Mouse (Mus musculus) heart, embryonic 16.5 days (tissue): ENCODE data around the gene Tmed10. TPM values are rescaled to one million over a fixed set of nuclear protein-coding genes. Genes with fewer than 3 reads are reported as not detected.

Experiments used
- ATAC-seq: fragments of 200-750 bp; cut with Nextera tagmentation; replicated peaks from 2 replicates; pipeline ENCODE4 v1.8.0; 2017; ENCODE audit warnings: moderate number of reproducible peaks; ENCODE audit not compliant: insufficient read depth, low FRiP score; ENCODE audit errors: extremely low read depth
- H3K27ac ChIP-seq: fragments of 300-500 bp; sonication (generic); 2 replicates; pipeline ENCODE4 v1.5.1; 2014; ENCODE audit warnings: mild to moderate bottlenecking, low read length, control low read depth, moderate library complexity
- H3K27me3 ChIP-seq: fragments of 300-500 bp; sonication (generic); 2 replicates; pipeline ENCODE4 v1.6.1; 2014; ENCODE audit warnings: low read length, mixed read lengths; ENCODE audit not compliant: control insufficient read depth, insufficient read depth
- H3K36me3 ChIP-seq: fragments of 300-500 bp; sonication (generic); 2 replicates; pipeline ENCODE4 v1.6.1; 2014; ENCODE audit not compliant: control insufficient read depth, insufficient read depth
- H3K4me1 ChIP-seq: fragments of 300-500 bp; sonication (generic); 2 replicates; pipeline ENCODE4 v1.6.1; 2014; ENCODE audit warnings: low read length, mixed read lengths; ENCODE audit not compliant: control insufficient read depth, insufficient read depth
- H3K4me2 ChIP-seq: fragments of 300-500 bp; sonication (generic); 2 replicates; pipeline ENCODE4 v1.6.1; 2014; ENCODE audit warnings: low read depth, mild to moderate bottlenecking, control low read depth, low read length
- H3K4me3 ChIP-seq: fragments of 300-500 bp; sonication (generic); 2 replicates; pipeline ENCODE4 v1.5.1; 2014; ENCODE audit warnings: mild to moderate bottlenecking, control low read depth, low read length
- H3K9ac ChIP-seq: fragments of 300-500 bp; sonication (generic); 2 replicates; pipeline ENCODE4 v1.6.1; 2014; ENCODE audit warnings: low read length, control low read depth
- H3K9me3 ChIP-seq: fragments of 300-500 bp; sonication (generic); replicated peaks from 2 replicates; pipeline ENCODE4 v1.6.1; 2016; ENCODE audit warnings: low read length; ENCODE audit not compliant: control insufficient read depth
- WGBS: fragments of 180-500 bp; shearing (Covaris S2); extraction: QIAGEN DNeasy Blood & Tissue Kit; methylation state at CpG from one replicate; pipeline ENCODE4 v1.1.7; 2014; 5-methylcytosine and 5-hydroxymethylcytosine counted together
- polyA plus RNA-seq: library from polyadenylated mRNA; unstranded; fragments of >200 nt; fragmentation: Nextera tagmentation; extraction: Ambion mirVana; gene quantifications from 2 replicates; pipeline ENCODE4 v1.2.1, GENCODE M21; 2015

The Tmed10 gene
- polyA plus RNA-seq, 1 experiment from 2014 or later = 253 TPM

- no peaks in the 10 kb centered on the region for H3K9me3 ChIP-seq
- peak; percentile 74 for ATAC-seq
- 41% methylated on average over 16 of the region's 16 CpGs for WGBS
- no peaks in the 10 kb centered on the region for H3K27me3 ChIP-seq
- peak overlapping the region; percentile 57 for H3K4me2 ChIP-seq
- peak overlapping the region; percentile 61; the same call in 1 of the 2 replicates for H3K9ac ChIP-seq
- H3K36me3 ChIP-seq = peaks cover 83% of the 10 kb centered on the region
- peak overlapping the region; percentile 35; the same call in 1 of the 2 replicates for H3K4me3 ChIP-seq
- H3K27ac ChIP-seq = peak overlapping the region; percentile 69
- peaks cover 6% of the 10 kb centered on the region for H3K4me1 ChIP-seq
These were observed 69.3 kb downstream of the Tmed10 start for GRCm38 (mm10) chr12:85305247-85305892.

DNA sequence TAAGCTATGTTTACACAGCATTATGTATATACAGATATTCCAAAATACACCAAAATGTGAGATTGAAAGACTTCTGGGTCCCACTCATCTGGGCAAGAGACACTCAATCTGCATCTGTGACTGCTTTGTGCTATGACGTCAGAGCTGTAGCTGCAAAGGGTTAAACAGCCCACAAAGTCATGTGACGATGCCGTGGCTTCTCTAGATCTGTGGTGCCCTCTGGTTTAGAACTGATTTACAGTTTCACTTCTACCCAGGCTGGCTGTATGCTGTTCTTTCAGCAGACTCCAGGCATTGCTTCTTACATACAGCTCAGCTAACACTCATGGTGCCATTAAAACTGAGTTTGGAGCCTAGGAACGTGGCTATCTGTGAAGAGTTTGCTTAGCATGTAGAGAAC, 69.9 kb downstream of the Tmed10 start:
- H3K9ac ChIP-seq = no peak overlapping the region
- H3K27ac ChIP-seq = no peak overlapping the region
- no peaks in the 10 kb centered on the region for H3K9me3 ChIP-seq
- H3K27me3 ChIP-seq = no peaks in the 10 kb centered on the region
- ATAC-seq = no peak
- no peak overlapping the region for H3K4me2 ChIP-seq
- H3K4me3 ChIP-seq = no peak overlapping the region
- H3K36me3 ChIP-seq = peaks cover 77% of the 10 kb centered on the region
- peaks cover 6% of the 10 kb centered on the region for H3K4me1 ChIP-seq
- WGBS = 68% methylated on average over 4 of the region's 4 CpGs

DNA sequence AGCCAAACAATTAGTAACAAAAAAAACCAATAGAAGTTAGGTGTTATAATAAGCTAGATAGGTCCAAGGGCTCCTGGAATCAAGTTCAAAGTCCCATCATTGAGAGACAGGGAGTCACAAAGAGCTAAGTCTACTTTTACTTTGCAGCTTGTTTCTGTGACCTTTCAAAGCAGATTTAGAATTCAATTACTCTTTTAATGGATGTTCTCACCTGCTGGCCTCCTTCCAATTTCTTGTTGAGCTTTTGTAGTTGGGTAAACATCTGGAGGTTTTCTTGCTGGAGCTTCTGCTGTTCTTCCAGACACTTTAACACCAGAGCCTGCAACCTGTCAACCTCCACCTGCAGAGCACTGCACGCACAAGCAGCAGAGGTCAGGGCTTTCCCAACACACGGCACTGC, 71.4 kb downstream of the Tmed10 start:
- H3K4me2 ChIP-seq = no peak overlapping the region
- 64% methylated on average over 2 of the region's 2 CpGs for WGBS
- no peaks in the 10 kb centered on the region for H3K9me3 ChIP-seq
- peaks cover 3% of the 10 kb centered on the region; the same call in 1 of the 2 replicates for H3K4me1 ChIP-seq
- no peaks in the 10 kb centered on the region for H3K27me3 ChIP-seq
- H3K36me3 ChIP-seq = peaks cover 65% of the 10 kb centered on the region
- no peak overlapping the region for H3K27ac ChIP-seq
- H3K9ac ChIP-seq = no peak overlapping the region
- H3K4me3 ChIP-seq = no peak overlapping the region
- ATAC-seq = no peak

DNA sequence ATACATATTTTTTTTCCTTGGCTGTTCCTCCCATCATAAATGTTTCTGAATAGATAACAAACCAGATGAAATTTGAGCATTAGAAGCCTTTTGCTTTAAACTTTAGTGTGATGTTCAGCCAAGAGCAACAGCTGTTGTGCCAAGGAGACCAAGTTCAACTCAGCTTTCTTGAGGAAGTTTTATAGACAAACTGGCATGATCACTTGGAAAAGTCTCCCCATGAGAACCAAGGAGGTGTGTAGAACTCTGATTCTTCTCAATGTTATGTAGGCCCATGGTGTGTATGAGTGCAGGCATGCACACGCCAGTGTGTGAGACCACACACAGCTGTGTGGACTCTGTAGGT, 75.8 kb downstream of the Tmed10 start:
- no peak for ATAC-seq

DNA sequence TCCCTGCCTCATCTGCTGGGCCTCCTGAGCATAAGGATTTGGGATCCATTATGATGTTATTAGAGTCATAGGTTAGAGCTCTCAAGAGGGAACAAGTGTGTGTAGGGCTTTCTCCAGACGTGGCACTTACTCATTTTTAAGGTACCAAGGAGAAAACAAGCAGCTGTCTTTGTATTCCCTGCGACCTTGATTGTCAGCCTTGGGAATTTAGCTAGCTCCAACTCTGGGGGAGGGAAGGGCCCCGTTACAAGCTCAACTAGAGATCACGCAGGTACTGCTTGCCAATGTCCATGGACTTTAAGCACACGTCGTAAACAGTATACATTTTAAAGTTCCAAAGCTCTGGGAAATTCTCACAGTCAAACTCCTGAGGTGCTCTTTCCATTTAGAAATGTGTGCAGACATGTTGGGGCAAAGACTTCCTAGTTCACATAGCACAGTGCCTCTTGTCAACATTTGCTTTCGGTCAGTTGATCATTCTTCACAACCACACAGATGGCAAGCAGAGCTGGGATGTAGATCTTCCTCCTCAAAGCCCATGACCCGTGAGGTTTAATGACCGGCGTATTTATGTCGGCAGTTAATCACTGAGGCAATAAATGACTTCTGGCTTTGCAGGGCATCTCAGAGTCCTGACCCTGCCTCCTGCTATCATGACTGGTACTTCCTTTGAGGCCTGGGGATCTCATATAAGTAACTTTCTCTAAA, 76.4 kb downstream of the Tmed10 start:
- ATAC-seq = no peak

More for the DNA sequence above, 75.8 kb downstream of the Tmed10 start:
- Histone ChIP-seq H3K36me3 (peaks cover 33% of the 10 kb centered on the region), H3K27me3 (no peaks in the 10 kb centered on the region), H3K4me3 (no peak overlapping the region), H3K27ac (no peak overlapping the region), H3K9me3 (peaks cover 8% of the 10 kb centered on the region), H3K9ac (no peak overlapping the region), H3K4me2 (no peak overlapping the region), H3K4me1 (no peaks in the 10 kb centered on the region)
- 83% methylated on average over 1 of the region's 1 CpGs for whole genome bisulfite sequencing

DNA sequence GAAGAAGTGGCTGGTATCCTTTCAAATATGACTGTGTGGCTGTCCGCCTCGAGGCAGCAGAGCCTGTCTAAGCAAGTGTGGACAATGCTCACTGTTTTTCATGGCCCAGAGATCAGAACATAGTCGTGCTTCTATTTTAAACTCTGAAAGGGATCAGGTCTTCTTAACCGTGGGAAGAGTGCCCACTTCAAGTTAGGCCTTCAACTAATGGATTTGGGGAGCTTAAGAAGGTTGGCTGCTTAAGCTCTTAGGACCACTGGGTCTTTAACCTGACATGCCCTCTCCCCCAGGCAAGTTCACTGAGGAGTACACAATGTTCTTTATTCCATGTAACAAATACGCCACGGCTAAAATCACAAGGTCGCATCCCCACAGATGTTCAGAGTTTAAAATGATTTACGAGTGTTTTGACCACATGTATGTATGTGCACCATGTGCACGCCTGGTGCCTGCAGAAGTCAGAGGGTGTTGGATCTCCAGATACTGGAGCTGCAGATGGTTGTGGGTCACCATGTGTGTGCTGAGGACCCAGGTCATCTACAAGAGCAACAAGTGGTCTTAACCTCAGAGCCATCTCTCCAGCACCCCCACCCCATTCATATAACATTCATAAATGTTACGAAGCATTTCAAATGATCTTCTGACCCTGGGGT, 77.2 kb downstream of the Tmed10 start:
- ATAC-seq = no peak
- Histone ChIP-seq H3K4me2 (no peak overlapping the region), H3K9me3 (peaks cover 12% of the 10 kb centered on the region), H3K27me3 (no peaks in the 10 kb centered on the region), H3K4me1 (peaks cover under 1% of the 10 kb centered on the region), H3K36me3 (peaks cover 24% of the 10 kb centered on the region), H3K9ac (no peak overlapping the region), H3K4me3 (no peak overlapping the region), H3K27ac (no peak overlapping the region)
- WGBS = 75% methylated on average over 10 of the region's 10 CpGs

More for the DNA sequence above, 76.4 kb downstream of the Tmed10 start:
- Histone ChIP-seq H3K4me3 (no peak overlapping the region), H3K27ac (no peak overlapping the region), H3K9me3 (peaks cover 10% of the 10 kb centered on the region), H3K9ac (no peak overlapping the region), H3K27me3 (no peaks in the 10 kb centered on the region), H3K4me2 (no peak overlapping the region), H3K4me1 (no peaks in the 10 kb centered on the region), H3K36me3 (peaks cover 29% of the 10 kb centered on the region)
- 71% methylated on average over 11 of the region's 11 CpGs for WGBS

GRCm38 (mm10) chr12:85296915-85297314, 77.7 kb downstream of the Tmed10 start:
- no peak for ATAC-seq
- no peaks in the 10 kb centered on the region for H3K27me3 ChIP-seq
- no peak overlapping the region for H3K9ac ChIP-seq
- H3K4me3 ChIP-seq = no peak overlapping the region
- peaks cover 5% of the 10 kb centered on the region for H3K4me1 ChIP-seq
- H3K9me3 ChIP-seq = peaks cover 12% of the 10 kb centered on the region
- 77% methylated on average over 5 of the region's 5 CpGs for WGBS
- H3K4me2 ChIP-seq = no peak overlapping the region
- no peak overlapping the region for H3K27ac ChIP-seq
- peaks cover 20% of the 10 kb centered on the region for H3K36me3 ChIP-seq

GRCm38 (mm10) chr12:85295506-85295905, 79.1 kb downstream of the Tmed10 start:
- H3K4me2 ChIP-seq = no peak overlapping the region
- no peaks in the 10 kb centered on the region for H3K27me3 ChIP-seq
- peaks cover 5% of the 10 kb centered on the region for H3K4me1 ChIP-seq
- H3K9me3 ChIP-seq = peaks cover 12% of the 10 kb centered on the region
- H3K27ac ChIP-seq = no peak overlapping the region
- peaks cover 8% of the 10 kb centered on the region for H3K36me3 ChIP-seq
- no peak for ATAC-seq
- H3K9ac ChIP-seq = no peak overlapping the region
- 91% methylated on average over 2 of the region's 2 CpGs for WGBS
- H3K4me3 ChIP-seq = no peak overlapping the region

DNA sequence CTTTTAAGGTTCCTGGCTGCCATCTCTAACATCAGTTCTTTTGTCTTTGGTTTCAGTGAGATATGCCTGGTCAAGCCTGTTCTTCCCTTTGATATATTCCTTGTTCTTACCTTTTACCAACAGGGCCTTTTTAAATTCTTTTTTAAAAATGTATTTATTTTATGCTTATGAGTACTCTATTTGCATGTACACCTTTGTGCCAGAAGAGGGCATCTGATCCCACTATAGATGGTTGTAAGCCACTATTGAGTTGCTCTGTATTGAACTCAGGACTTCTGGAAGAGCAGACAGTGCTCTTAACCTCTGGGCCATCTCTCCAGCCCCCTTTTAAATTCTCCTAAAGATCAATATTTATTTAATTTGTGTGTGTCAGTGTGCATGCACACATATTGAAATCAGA, 81.7 kb downstream of the Tmed10 start:
- no peak for ATAC-seq
- Histone ChIP-seq H3K9ac (no peak overlapping the region), H3K4me2 (no peak overlapping the region), H3K27me3 (peaks cover 2% of the 10 kb centered on the region; the same call in 1 of the 2 replicates), H3K36me3 (peaks cover 8% of the 10 kb centered on the region), H3K9me3 (peaks cover 12% of the 10 kb centered on the region), H3K4me3 (no peak overlapping the region), H3K4me1 (peaks cover 13% of the 10 kb centered on the region), H3K27ac (no peak overlapping the region)
